Mouse (Mus musculus): ENCODE data around the gene E2f1. TPM values are rescaled to one million over a fixed set of nuclear protein-coding genes. Genes with fewer than 3 reads are reported as not detected.

The E2f1 gene
- polyA plus RNA-seq (2012; fragmentation: generic; extraction: Trizol): 11.0 TPM

GRCm38 (mm10) chr2:154569836-154570286 lies at the start of gene E2f1:
Gene E2f1, minus strand, starts transcription at chr2:154569892.
- no peaks in the 10 kb centered on the region for H3K27me3 ChIP-seq (ENCODE audit: control insufficient read depth, insufficient read depth, insufficient read length)
- peak within 1 kb of the TSS; percentile 49 for H3K4me3 ChIP-seq
- TF ChIP-seq POLR2AphosphoS2 (IDR thresholded peaks at IDR 0.05; ENCODE audit: insufficient read length, low read depth): peak; percentile 34
- no peak for TF ChIP-seq REST (IDR thresholded peaks at IDR 0.05; ENCODE audit: insufficient read depth, insufficient read length)
- peak in 1 of 3 experiments; percentile 3 for TF ChIP-seq MYOG (IDR thresholded peaks at IDR 0.05; ENCODE audit: control insufficient read depth in 1 of 3, insufficient read depth in 1 of 3, insufficient read length in 2 of 3, low read depth in 2 of 3)
- TF ChIP-seq POLR2A (IDR thresholded peaks at IDR 0.05; ENCODE audit: insufficient read length, low read depth): peak; percentile 66
- TF ChIP-seq USF1 (IDR thresholded peaks at IDR 0.05; ENCODE audit: low read depth): peak; percentile 77
- no peak for TF ChIP-seq MAX (IDR thresholded peaks at IDR 0.05; ENCODE audit: low read depth)
- TF ChIP-seq MYOD1 (IDR thresholded peaks at IDR 0.05; ENCODE audit: control insufficient read depth in 1 of 3, insufficient read length in 2 of 3, low read depth in 2 of 3): no peak
- TF ChIP-seq E2F4 (IDR thresholded peaks at IDR 0.05; ENCODE audit: insufficient read depth): peak; percentile 88
- TF ChIP-seq CEBPB (IDR thresholded peaks at IDR 0.05; ENCODE audit: insufficient read depth, poor library complexity, severe bottlenecking): no peak
- TF ChIP-seq SRF (IDR thresholded peaks at IDR 0.05; ENCODE audit: control insufficient read depth, insufficient read length, low read depth): no peak
- TF ChIP-seq TCF3 (IDR thresholded peaks at IDR 0.05; ENCODE audit: insufficient read length, low read depth): no peak
- no peak for TF ChIP-seq TCF12 (IDR thresholded peaks at IDR 0.05; ENCODE audit: insufficient read depth, poor library complexity, severe bottlenecking)
- H3ac ChIP-seq (ENCODE audit: control insufficient read depth, insufficient read length): peak within 1 kb of the TSS; percentile 25
- H3K79me2 ChIP-seq (ENCODE audit: control insufficient read depth, insufficient read depth): peaks cover 15% of the 10 kb centered on the region
- H3K4me2 ChIP-seq (ENCODE audit: low read depth): peak within 1 kb of the TSS; percentile 99
- no peaks in the 10 kb centered on the region for H3K36me3 ChIP-seq (ENCODE audit: control insufficient read depth, insufficient read depth)

- Histone ChIP-seq H3K27me3 (ENCODE audit: control insufficient read depth, insufficient read depth, insufficient read length) (no peaks in the 10 kb centered on the region), H3K4me3 (no peak overlapping the region), H3ac (ENCODE audit: control insufficient read depth, insufficient read length) (no peak overlapping the region), H3K79me2 (ENCODE audit: control insufficient read depth, insufficient read depth) (no peaks in the 10 kb centered on the region), H3K4me2 (ENCODE audit: low read depth) (no peak overlapping the region), H3K36me3 (ENCODE audit: control insufficient read depth, insufficient read depth) (no peaks in the 10 kb centered on the region)
- TF ChIP-seq MYOG (IDR thresholded peaks at IDR 0.05; ENCODE audit: control insufficient read depth in 1 of 3, insufficient read depth in 1 of 3, insufficient read length in 2 of 3, low read depth in 2 of 3): no peak
- TF ChIP-seq REST (IDR thresholded peaks at IDR 0.05; ENCODE audit: insufficient read depth, insufficient read length): no peak
- TF ChIP-seq MYOD1 (IDR thresholded peaks at IDR 0.05; ENCODE audit: control insufficient read depth in 1 of 3, insufficient read length in 2 of 3, low read depth in 2 of 3): no peak
- TF ChIP-seq USF1 (IDR thresholded peaks at IDR 0.05; ENCODE audit: low read depth): no peak
- TF ChIP-seq TCF12 (IDR thresholded peaks at IDR 0.05; ENCODE audit: insufficient read depth, poor library complexity, severe bottlenecking): no peak
- no peak for TF ChIP-seq SRF (IDR thresholded peaks at IDR 0.05; ENCODE audit: control insufficient read depth, insufficient read length, low read depth)
- TF ChIP-seq E2F4 (IDR thresholded peaks at IDR 0.05; ENCODE audit: insufficient read depth): no peak
- TF ChIP-seq CEBPB (IDR thresholded peaks at IDR 0.05; ENCODE audit: insufficient read depth, poor library complexity, severe bottlenecking): no peak
- TF ChIP-seq POLR2AphosphoS2 (IDR thresholded peaks at IDR 0.05; ENCODE audit: insufficient read length, low read depth): no peak
These were observed 47.4 kb upstream of the E2f1 start for GRCm38 (mm10) chr2:154617061-154617460.

DNA sequence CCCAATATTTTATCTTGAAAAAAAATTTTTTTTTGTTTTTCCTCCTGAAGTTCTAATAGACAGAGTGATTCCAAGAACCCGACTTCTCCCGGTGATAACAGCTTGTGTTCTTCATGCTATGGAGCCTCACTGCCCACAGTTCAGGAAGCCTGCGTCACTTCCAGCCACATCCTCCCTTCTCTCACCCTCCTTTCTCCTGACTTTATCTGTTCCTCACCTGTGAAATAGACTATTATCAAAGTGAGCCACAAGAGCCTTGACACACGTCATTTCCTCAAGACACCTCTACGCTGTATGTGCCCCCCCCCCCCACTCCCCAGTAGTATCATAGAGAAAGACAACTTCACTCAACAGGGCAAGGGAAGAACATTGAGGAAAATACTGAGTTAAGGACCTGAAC lies 46.0 kb upstream of the E2f1 start:
- no peaks in the 10 kb centered on the region for H3K36me3 ChIP-seq (ENCODE audit: control insufficient read depth, insufficient read depth)
- H3K4me3 ChIP-seq: no peak overlapping the region
- TF ChIP-seq MYOG (IDR thresholded peaks at IDR 0.05; ENCODE audit: control insufficient read depth in 1 of 3, insufficient read depth in 1 of 3, insufficient read length in 2 of 3, low read depth in 2 of 3) (no peak), MAX (IDR thresholded peaks at IDR 0.05; ENCODE audit: low read depth) (no peak), TCF3 (IDR thresholded peaks at IDR 0.05; ENCODE audit: insufficient read length, low read depth) (no peak), MYOD1 (IDR thresholded peaks at IDR 0.05; ENCODE audit: control insufficient read depth in 1 of 3, insufficient read length in 2 of 3, low read depth in 2 of 3) (no peak), USF1 (IDR thresholded peaks at IDR 0.05; ENCODE audit: low read depth) (no peak), POLR2AphosphoS2 (IDR thresholded peaks at IDR 0.05; ENCODE audit: insufficient read length, low read depth) (no peak), TCF12 (IDR thresholded peaks at IDR 0.05; ENCODE audit: insufficient read depth, poor library complexity, severe bottlenecking) (no peak), CEBPB (IDR thresholded peaks at IDR 0.05; ENCODE audit: insufficient read depth, poor library complexity, severe bottlenecking) (no peak), POLR2A (IDR thresholded peaks at IDR 0.05; ENCODE audit: insufficient read length, low read depth) (no peak)
- no peak overlapping the region for H3K4me2 ChIP-seq (ENCODE audit: low read depth)
- no peaks in the 10 kb centered on the region for H3K79me2 ChIP-seq (ENCODE audit: control insufficient read depth, insufficient read depth)
- no peaks in the 10 kb centered on the region for H3K27me3 ChIP-seq (ENCODE audit: control insufficient read depth, insufficient read depth, insufficient read length)
- H3ac ChIP-seq (ENCODE audit: control insufficient read depth, insufficient read length): no peak overlapping the region

DNA sequence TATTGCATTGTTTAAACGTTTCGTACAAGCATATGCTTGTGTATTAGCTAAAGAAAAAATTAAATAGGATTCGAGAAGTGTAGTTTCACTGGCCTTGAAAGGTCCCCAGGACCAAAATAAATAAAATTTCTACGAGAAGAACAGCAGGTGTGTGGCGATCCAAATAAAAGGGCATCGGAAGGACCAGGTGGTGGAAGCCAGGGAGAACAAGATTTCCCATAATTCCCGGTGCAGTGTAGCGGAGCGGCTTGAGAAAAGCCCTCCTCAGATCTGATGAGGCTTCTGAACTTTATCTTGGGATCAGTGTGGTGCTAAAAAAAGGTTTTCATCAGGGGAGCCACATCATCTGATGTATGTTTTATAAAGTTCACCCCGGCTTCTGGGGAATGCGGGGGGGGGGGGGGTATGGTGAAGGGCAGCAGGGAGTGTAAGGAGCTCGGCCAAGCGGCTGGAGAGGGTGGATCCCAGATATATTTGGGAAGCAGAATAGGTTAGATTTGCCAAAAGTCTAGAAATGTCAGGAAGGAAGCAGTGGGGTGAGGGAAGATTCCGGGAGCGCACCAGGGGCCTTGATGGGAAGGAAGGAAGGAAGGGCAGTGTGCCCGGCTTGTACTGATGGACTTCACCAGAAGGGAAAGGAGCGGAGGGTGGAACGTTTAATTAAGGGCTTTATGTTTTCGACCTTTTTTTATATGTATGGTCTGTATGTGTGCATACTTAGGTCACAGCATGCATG lies 45.3 kb upstream of the E2f1 start:
- TF ChIP-seq TCF12 (IDR thresholded peaks at IDR 0.05; ENCODE audit: insufficient read depth, poor library complexity, severe bottlenecking) (no peak), REST (IDR thresholded peaks at IDR 0.05; ENCODE audit: insufficient read depth, insufficient read length) (no peak), USF1 (IDR thresholded peaks at IDR 0.05; ENCODE audit: low read depth) (no peak), POLR2AphosphoS2 (IDR thresholded peaks at IDR 0.05; ENCODE audit: insufficient read length, low read depth) (no peak), TCF3 (IDR thresholded peaks at IDR 0.05; ENCODE audit: insufficient read length, low read depth) (no peak), MYOG (IDR thresholded peaks at IDR 0.05; ENCODE audit: control insufficient read depth in 1 of 3, insufficient read depth in 1 of 3, insufficient read length in 2 of 3, low read depth in 2 of 3) (no peak), MYOD1 (IDR thresholded peaks at IDR 0.05; ENCODE audit: control insufficient read depth in 1 of 3, insufficient read length in 2 of 3, low read depth in 2 of 3) (no peak), CEBPB (IDR thresholded peaks at IDR 0.05; ENCODE audit: insufficient read depth, poor library complexity, severe bottlenecking) (no peak), MAX (IDR thresholded peaks at IDR 0.05; ENCODE audit: low read depth) (no peak), SRF (IDR thresholded peaks at IDR 0.05; ENCODE audit: control insufficient read depth, insufficient read length, low read depth) (no peak), POLR2A (IDR thresholded peaks at IDR 0.05; ENCODE audit: insufficient read length, low read depth) (no peak), E2F4 (IDR thresholded peaks at IDR 0.05; ENCODE audit: insufficient read depth) (no peak)
- Histone ChIP-seq H3K27me3 (ENCODE audit: control insufficient read depth, insufficient read depth, insufficient read length) (no peaks in the 10 kb centered on the region), H3K36me3 (ENCODE audit: control insufficient read depth, insufficient read depth) (no peaks in the 10 kb centered on the region), H3K79me2 (ENCODE audit: control insufficient read depth, insufficient read depth) (no peaks in the 10 kb centered on the region), H3ac (ENCODE audit: control insufficient read depth, insufficient read length) (no peak overlapping the region), H3K4me2 (ENCODE audit: low read depth) (no peak overlapping the region), H3K4me3 (no peak overlapping the region)

All from myocyte (in vitro differentiated cells).